Mouse (Mus musculus): ENCODE data around the gene Ttc19.
"Not testable (repeated sequence)": the region's sequence is repeated elsewhere in the genome, so short reads cannot be mapped to it uniquely, and the experiment has no call there.

Gene Ttc19

GRCm38 (mm10) chr11:62284020-62284419, 2.7 kb downstream of the Ttc19 start:
- DNase-seq (ENCODE audit: low spot score in 2 of 2) = not testable (repeated sequence)

DNA sequence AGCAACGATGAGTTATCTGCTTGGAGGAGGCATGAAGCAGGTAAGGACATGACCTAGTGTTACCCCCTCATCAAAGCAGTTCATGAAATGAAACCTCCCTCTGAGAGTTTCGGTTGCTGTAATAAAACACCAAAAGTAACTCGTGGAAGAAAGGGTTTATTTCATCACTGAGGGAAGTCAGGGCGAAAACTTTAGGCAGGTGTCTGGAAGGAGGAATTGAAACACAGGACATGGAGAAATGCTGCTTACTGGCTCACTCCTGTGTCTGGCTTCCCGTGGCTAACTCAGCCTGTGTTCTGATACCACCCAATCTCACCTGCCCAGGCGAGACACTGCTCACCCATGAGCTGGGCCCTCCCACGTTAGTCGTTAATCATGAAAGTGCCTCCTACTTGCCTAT, 3.7 kb downstream of the Ttc19 start:
- DNase-seq (ENCODE audit: low spot score in 2 of 2) = no peak

DNA sequence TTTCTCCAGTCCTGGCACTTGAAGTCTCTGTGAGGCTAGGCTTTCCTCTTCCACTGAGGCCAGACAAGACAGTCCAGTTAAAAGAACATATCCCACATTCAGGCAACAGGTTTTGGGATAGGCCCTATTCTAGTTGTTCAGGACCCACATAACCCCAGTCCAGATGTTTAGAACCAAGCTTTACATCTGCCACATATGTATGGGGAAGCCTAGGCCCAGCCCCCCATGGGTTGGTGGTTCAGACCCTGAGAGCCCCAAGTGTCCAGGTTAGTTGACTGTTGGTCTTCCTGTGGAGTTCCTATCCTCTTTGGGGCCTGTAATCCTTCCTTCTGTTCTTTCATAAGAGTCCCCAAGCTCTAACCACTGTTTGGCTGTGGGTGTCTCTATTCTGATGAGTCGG, 6.4 kb downstream of the Ttc19 start:
- no peak for DNase-seq (ENCODE audit: low spot score in 2 of 2)

- DNase-seq (ENCODE audit: low spot score in 2 of 2) = no peak
These were observed 12.8 kb downstream of the Ttc19 start for GRCm38 (mm10) chr11:62294121-62294520.

DNA sequence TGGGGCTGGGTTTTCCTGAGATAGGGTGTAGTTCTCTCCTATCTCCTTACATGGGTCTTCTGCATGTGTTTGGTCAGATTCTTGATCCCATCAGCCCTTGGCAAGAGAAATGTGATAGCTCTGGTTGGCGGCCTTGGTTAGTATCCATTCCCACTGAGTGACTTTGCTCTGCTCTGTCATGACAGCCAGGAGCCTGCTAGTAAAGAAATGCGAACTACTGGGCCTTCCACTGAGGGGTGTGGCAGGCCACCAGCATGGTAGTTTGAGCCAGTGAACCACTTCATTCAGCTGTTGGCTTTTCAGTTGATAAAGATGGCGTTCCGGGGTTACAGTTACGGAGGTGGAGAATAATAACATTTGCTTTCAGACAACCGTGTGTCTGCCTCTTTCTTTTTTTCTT, 17.6 kb downstream of the Ttc19 start:
- DNase-seq (ENCODE audit: low spot score in 2 of 2) = no peak

DNA sequence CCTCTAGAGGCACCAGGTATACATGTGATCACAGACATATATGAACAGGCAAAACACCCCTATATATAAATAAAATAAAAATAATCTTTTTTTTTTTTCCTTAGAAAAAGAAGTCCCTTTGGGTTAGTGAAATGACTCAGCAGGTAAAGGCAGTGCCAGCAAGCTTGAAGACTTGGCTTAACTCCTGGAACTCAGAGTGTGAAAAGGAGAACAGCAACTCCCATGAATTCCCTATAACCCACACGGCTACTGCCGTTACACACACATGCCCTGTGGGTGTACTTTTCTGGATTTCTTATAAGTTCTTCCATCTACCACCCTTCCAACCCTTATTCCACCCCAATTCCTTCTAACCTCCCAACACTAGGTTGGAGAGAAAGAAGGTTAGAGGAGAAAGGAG, 24.6 kb downstream of the Ttc19 start:
- no peak for DNase-seq (ENCODE audit: low spot score in 2 of 2)

DNA sequence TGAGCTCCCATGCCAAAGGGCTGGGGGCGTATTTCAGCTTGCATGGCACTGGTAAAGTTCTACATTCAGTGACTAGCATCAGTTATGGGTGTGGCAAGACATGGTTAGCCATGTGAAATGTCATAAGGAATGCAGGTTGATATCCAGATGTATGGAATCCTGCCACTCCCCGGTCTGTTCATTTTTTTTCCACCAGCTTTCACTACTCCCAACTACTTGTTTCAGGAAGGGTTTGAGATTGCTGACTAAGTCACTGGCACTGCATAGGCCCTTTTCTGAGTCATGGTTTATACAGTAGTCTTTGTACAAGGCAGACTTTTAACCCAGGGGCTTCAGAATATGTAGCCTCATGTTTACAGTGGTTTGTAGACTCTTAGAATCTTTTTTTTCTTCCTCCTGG, 28.0 kb downstream of the Ttc19 start:
- DNase-seq (ENCODE audit: low spot score in 2 of 2) = no peak

GRCm38 (mm10) chr11:62314984-62315383, 33.7 kb downstream of the Ttc19 start:
- no peak for DNase-seq (ENCODE audit: low spot score in 2 of 2)

DNA sequence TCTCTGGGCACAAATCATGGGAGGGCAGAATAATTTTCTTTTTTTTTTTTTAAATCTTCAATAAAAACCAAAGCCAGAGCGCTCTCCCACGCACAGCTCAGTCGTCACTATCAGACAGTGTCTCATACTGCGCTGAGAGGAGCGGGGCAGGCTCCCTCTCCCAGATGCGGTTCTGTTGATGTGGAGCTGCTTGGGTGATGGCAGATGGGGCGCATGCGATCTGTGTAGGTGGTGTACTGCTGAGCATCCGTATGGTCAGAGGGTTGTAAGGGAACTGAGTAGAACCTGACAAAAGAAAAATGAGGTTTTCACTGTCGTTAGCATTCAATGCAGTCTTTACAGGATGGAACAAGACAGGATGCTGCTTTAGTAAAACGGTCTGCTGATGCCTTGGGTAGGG, 36.5 kb downstream of the Ttc19 start:
- peak; percentile 17 to 51 for DNase-seq (ENCODE audit: low spot score in 2 of 2)

GRCm38 (mm10) chr11:62320097-62320496, 38.8 kb downstream of the Ttc19 start:
- DNase-seq (ENCODE audit: low spot score in 2 of 2) = no peak

- no peak for DNase-seq (ENCODE audit: low spot score in 2 of 2)
These were observed 42.4 kb downstream of the Ttc19 start for GRCm38 (mm10) chr11:62323659-62324058.

- DNase-seq (ENCODE audit: low spot score in 2 of 2) = no peak
These were observed 49.9 kb downstream of the Ttc19 start for GRCm38 (mm10) chr11:62331141-62331540.

DNA sequence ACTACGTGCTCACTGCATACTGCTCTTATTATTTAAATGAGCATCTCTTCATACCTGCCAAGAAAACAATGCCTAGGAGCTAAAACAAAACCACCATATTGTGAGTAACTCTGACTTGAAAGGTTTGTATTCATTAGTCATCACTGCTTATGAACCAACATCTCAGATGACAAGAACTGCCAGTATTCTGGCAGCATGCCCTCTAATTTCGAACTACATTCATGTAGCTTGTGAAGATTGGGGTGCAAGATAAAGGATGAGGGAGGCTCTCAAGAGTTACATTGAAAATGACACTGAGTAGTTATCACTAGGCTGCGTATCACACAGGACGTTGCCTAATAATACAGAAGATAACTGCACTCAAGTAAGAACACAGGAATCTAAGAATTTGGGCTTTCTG, 51.0 kb downstream of the Ttc19 start:
- no peak for DNase-seq (ENCODE audit: low spot score in 2 of 2)

- no peak for DNase-seq (ENCODE audit: low spot score in 2 of 2)
These were observed 61.7 kb downstream of the Ttc19 start for GRCm38 (mm10) chr11:62343002-62343401.

- DNase-seq (ENCODE audit: low spot score in 2 of 2) = no peak
These were observed 70.7 kb downstream of the Ttc19 start for GRCm38 (mm10) chr11:62351948-62352347.

- no peak for DNase-seq (ENCODE audit: low spot score in 2 of 2)
These were observed 73.9 kb downstream of the Ttc19 start for GRCm38 (mm10) chr11:62355216-62355615.

DNA sequence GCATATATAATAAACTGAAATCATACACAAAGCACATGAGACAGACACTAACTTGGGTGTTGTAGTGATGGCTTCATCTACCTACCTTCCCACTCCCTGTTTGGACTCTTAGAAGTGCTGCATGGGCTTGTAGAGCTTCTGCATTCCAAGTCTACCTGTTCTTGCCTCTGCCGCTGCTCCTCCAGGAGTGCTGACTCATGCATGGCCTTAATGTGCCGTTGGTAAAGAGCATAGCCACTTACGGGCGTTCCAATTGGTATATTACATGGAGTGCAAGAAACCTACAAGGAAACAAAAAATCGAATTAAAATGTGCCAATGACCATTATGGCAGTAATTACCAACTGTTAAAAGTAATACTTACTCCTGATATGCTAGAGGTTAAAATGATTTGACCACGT, 85.6 kb downstream of the Ttc19 start:
- DNase-seq (ENCODE audit: low spot score in 2 of 2) = no peak

- DNase-seq (ENCODE audit: low spot score in 2 of 2) = no peak
These were observed 88.7 kb downstream of the Ttc19 start for GRCm38 (mm10) chr11:62369924-62370323.

- DNase-seq (ENCODE audit: low spot score in 2 of 2) = no peak
These were observed 90.5 kb downstream of the Ttc19 start for GRCm38 (mm10) chr11:62371776-62372175.

- not testable (repeated sequence) for DNase-seq (ENCODE audit: low spot score in 2 of 2)
These were observed 96.1 kb downstream of the Ttc19 start for GRCm38 (mm10) chr11:62377202-62377851.

Data from frontal cortex, postnatal 25 days (tissue).